Mouse (Mus musculus): ENCODE data around the gene Nck1. TPM values are rescaled to one million over a fixed set of nuclear protein-coding genes. Genes with fewer than 3 reads are reported as not detected.

Nck1 gene
- polyA plus RNA-seq, 1 experiment from 2014 or later: 47.4 TPM

DNA sequence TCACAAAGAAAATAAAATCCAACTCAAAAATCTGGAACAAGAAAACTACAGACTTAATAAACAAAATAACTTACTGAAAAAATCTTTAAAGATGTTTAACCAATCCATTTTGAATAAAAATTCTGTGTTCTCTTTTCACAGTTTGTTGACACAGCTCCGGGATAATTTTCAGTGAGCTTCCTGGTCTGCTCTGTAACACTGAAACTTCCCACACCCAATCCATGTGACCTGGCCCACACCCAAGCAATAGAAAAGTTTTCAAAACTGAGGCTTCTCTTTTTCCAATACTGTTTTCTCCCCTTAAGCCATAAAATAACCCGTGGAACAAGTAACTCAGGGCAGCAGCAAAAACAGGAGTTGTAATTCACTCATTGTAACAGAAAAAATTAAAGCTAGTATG is 39.3 kb downstream of the Nck1 start:
- H3K36me3 ChIP-seq (ENCODE audit: inconsistent target): no peaks in the 10 kb centered on the region
- WGBS (ENCODE audit: missing documents): 9% methylated on average over 2 of the region's 2 CpGs
- peak overlapping the region; percentile 32 for H3K4me3 ChIP-seq (ENCODE audit: inconsistent target)
- H3K27ac ChIP-seq: peak overlapping the region; percentile 46
- H3K79me2 ChIP-seq (ENCODE audit: inconsistent target): peaks cover 86% of the 10 kb centered on the region

DNA sequence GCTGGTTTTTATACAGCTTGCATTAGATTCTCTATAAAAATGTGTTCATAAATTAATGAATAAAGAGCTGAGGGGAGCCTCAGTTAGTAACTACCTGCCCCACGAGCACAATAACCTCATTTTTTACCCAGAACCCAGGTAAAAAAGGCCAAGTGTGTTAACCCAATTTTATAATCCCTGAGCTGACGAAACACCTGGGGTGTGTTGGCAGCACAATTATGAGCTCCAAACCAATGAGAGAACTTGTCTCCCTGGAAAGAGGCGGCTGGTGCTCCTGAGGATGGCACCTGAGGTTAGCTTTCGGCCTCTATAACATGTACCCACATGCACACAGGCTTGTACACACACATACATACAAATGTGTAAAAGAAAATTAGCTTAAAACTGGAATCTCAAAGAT is 40.4 kb downstream of the Nck1 start:
- Histone ChIP-seq H3K4me3 (ENCODE audit: inconsistent target) (peak overlapping the region; percentile 32), H3K79me2 (ENCODE audit: inconsistent target) (peaks cover 86% of the 10 kb centered on the region), H3K27ac (peak overlapping the region; percentile 46; the same call in 1 of the 2 replicates), H3K36me3 (ENCODE audit: inconsistent target) (no peaks in the 10 kb centered on the region)
- 100% methylated on average over 3 of the region's 4 CpGs for WGBS (ENCODE audit: missing documents)

DNA sequence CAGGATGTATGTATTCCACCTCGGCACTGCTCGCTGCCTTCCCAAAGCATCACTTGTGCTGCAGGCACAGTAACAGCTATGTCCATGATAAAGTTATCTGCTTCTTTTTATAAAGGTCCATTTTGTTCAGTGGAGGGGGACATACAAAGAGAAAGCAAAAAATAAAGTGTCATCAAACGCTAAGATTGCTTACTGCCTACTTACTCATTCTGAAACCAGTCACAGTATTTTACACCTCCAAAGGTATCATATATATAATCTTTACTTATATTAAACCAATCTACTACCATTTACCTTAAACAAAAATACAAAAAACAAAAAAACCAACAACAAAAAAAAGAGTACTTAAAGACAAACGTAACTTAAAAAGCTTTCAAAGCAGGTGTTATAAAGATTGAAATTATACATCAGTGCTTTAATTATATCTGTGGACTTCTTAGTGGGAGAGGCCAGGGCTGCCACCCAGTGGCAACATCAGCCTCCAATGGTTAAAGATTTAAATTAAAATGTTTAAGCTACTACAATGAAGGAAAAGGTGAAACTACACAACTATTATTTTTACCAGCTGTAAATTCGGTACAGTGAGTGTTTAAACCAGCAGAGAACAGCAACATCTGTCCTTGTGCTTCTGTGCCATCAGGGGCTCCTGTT is 52.2 kb downstream of the Nck1 start:
- Histone ChIP-seq H3K36me3 (ENCODE audit: inconsistent target) (no peaks in the 10 kb centered on the region), H3K4me3 (ENCODE audit: inconsistent target) (no peak overlapping the region), H3K27ac (no peak overlapping the region), H3K79me2 (ENCODE audit: inconsistent target) (peaks cover 73% of the 10 kb centered on the region)
- 93% methylated on average over 5 of the region's 5 CpGs for WGBS (ENCODE audit: missing documents)

DNA sequence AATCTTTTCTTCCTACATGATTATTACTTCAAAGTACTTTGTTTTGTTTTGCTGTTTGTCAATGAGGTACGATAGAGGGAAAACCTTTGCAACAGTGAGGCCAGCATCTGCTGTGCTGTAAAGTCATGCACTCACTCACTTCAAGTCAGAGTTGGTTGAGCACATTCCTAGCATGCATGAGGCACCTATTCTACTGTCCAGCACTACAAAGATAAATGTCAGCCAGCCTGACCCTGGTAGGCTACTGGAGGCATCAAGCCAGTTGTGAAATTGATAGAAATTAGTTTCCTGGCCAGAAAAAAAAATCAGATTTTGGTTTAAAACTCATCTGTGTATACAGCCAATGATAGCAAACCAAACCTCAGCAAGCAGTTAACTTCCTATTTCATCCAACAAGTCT is 54.5 kb downstream of the Nck1 start:
- WGBS (ENCODE audit: missing documents): 100% methylated on average over 1 of the region's 1 CpGs
- no peaks in the 10 kb centered on the region for H3K36me3 ChIP-seq (ENCODE audit: inconsistent target)
- peaks cover 49% of the 10 kb centered on the region; the same call in 1 of the 2 replicates for H3K79me2 ChIP-seq (ENCODE audit: inconsistent target)
- H3K4me3 ChIP-seq (ENCODE audit: inconsistent target): no peak overlapping the region
- H3K27ac ChIP-seq: no peak overlapping the region

DNA sequence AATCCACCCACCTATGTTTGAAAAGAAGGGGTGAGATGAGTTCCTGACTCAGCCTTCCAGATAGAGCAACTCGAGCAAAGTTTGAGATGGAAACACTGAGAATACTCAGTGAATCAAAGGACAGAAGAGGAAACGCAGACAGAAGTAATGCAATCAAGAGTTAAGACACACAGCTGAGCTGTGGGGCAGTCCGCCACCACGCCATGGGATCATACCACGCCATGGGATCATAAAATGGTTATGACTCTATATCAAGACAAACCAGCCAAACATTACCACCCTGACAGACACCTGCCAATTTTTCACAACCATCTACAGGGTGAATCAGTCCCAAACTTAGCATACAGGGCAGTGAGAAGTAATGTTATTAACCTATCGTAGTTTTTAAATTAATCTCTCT is 57.0 kb downstream of the Nck1 start:
- Histone ChIP-seq H3K4me3 (ENCODE audit: inconsistent target) (no peak overlapping the region), H3K27ac (no peak overlapping the region), H3K79me2 (ENCODE audit: inconsistent target) (peaks cover 25% of the 10 kb centered on the region; the same call in 1 of the 2 replicates), H3K36me3 (ENCODE audit: inconsistent target) (no peaks in the 10 kb centered on the region)
- 90% methylated on average over 6 of the region's 6 CpGs for WGBS (ENCODE audit: missing documents)

DNA sequence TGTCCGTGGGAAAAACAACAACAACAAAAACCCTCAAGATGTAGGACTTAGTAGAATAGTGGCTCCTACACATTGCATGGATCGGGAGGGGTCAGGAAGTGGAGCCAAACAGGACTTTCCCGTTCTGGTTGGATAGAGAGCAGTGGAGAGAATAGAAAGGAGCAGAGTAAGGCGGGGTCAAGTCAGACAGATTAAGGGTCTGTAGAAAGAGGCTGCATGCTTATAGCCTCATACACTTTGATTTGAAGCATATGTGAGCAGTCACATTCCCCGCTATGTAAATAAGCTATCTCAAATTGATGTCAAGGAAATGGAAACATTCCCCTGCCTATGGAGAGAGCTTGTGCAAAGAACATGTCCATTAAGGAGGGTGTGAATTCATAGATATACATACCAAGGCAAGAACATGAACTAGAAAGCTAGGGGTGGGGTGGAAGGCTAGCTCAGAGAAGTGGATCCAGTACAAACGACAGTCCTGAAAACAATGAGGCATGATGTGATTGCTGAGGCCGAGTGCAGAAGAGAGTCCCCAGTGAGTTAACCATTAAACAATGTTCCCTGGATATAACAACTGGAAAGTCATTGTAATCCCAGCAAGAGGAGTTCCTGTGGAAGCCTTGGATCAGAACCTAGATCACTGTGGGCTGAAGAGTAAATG is 57.7 kb downstream of the Nck1 start:
- H3K27ac ChIP-seq: no peak overlapping the region
- H3K36me3 ChIP-seq (ENCODE audit: inconsistent target): no peaks in the 10 kb centered on the region
- 96% methylated on average over 7 of the region's 7 CpGs for WGBS (ENCODE audit: missing documents)
- no peak overlapping the region for H3K4me3 ChIP-seq (ENCODE audit: inconsistent target)
- H3K79me2 ChIP-seq (ENCODE audit: inconsistent target): peaks cover 18% of the 10 kb centered on the region; the same call in 1 of the 2 replicates

DNA sequence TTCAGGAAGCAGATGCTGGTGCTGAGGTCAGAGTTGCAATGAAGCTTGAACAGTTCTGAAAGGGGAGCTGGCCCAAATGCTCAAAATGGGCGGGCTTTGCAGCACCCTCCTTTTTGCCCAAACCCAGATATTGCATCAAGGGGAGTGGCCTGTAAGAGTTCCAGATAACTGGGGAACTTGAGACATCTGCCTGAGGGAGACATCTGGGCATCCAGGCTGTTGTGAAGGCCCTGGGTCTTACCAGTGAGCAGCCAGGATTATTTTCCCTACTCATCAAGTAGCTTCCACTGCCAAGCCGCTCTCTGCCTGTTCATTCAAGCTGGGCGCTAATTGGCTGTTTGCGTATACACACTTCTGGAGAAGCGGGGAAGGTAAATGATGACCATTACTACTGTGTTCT is 59.5 kb downstream of the Nck1 start, which contains the start of gene Il20rb:
Il20rb (minus strand) TSS at position 358 of the 400 bp plus-strand sequence.
- H3K4me3 ChIP-seq (ENCODE audit: inconsistent target): no peak within 1 kb of the TSS
- peaks cover 7% of the 10 kb centered on the region; the same call in 1 of the 2 replicates for H3K79me2 ChIP-seq (ENCODE audit: inconsistent target)
- no peak within 1 kb of the TSS for H3K27ac ChIP-seq
- WGBS (ENCODE audit: missing documents): 82% methylated on average over 5 of the region's 5 CpGs
- no peaks in the 10 kb centered on the region for H3K36me3 ChIP-seq (ENCODE audit: inconsistent target)

DNA sequence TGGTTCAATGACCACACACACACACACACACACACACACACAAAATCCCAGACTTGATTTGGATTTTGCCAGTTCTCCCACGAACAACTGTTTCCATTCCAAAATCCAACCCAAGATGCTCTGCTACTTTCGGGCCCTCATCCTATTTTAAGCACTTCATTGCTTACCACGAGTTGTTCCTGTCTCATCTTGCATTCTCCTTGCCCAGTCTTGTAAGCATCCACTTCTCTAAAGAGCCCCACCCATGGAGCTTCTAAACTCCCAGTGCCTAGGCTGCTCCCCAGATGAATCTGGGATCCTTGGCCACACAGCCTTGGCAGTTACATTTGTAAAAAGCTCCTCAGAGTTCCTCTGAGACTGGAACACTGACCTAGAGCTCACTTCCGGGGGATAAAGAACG is 62.6 kb downstream of the Nck1 start:
- H3K36me3 ChIP-seq (ENCODE audit: inconsistent target): no peaks in the 10 kb centered on the region
- no peak overlapping the region for H3K4me3 ChIP-seq (ENCODE audit: inconsistent target)
- WGBS (ENCODE audit: missing documents): 85% methylated on average over 5 of the region's 5 CpGs
- H3K79me2 ChIP-seq (ENCODE audit: inconsistent target): no peaks in the 10 kb centered on the region
- no peak overlapping the region for H3K27ac ChIP-seq

DNA sequence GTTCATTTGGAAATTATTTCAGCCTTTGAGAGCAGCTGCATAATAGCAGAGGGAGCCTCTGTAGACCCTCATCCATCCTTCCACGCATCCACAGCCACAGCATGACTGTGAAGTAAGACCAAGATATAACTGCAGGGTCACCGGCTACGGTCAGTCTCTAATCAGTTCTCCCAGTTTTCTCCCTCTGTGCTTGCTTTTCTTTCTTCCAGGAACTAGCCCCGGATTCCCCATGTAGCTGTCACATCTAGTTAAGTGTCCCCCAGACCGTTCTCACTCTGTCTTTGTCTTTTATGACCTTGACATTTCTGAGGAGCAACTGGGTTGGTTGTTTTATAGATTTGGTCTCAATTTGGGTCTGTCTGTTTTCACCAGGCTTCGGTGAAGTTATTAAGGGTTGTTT is 64.3 kb downstream of the Nck1 start:
- 95% methylated on average over 6 of the region's 6 CpGs for WGBS (ENCODE audit: missing documents)
- no peaks in the 10 kb centered on the region for H3K79me2 ChIP-seq (ENCODE audit: inconsistent target)
- H3K4me3 ChIP-seq (ENCODE audit: inconsistent target): no peak overlapping the region
- no peak overlapping the region for H3K27ac ChIP-seq
- H3K36me3 ChIP-seq (ENCODE audit: inconsistent target): no peaks in the 10 kb centered on the region

DNA sequence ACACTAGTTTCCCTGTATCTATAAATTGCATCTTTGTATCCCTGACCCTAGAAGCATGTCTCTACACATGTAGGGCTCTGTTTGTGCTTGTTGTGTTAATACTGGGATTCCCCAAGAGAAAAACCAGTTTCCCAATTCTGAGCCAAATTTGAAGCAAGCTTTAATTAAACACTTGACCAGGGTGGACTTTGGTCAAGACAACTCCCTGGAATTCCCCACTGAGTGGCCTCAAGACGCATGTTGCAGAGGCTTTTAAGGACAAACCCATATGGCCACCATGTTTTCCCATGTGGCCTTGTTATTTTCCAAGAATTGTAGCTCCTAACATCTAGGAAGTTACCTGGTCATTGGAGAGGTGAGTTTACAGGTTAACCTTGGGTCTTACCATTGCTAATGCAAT is 71.9 kb downstream of the Nck1 start:
- Histone ChIP-seq H3K79me2 (ENCODE audit: inconsistent target) (no peaks in the 10 kb centered on the region), H3K4me3 (ENCODE audit: inconsistent target) (no peak overlapping the region), H3K36me3 (ENCODE audit: inconsistent target) (no peaks in the 10 kb centered on the region), H3K27ac (no peak overlapping the region)
- 100% methylated on average over 1 of the region's 1 CpGs for WGBS (ENCODE audit: missing documents)

DNA sequence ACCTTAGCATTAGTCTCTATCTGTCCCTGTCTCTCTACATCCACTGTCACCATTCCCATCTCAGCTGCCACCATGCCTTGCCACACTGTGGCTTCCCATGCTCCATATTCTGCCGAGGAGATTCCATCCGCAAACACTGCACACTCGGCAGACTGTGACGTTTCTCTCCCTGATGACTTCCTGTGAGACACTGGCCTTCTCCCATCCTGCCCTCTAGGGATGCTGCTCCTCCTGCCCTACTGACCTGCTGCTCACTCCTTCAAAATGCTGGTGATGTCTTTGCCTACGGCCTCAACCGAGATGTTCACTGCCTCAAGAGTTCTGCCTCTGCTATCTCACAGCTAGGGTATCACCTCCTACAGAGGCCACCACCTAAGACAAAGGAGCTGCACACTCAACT is 72.6 kb downstream of the Nck1 start:
- Histone ChIP-seq H3K36me3 (ENCODE audit: inconsistent target) (no peaks in the 10 kb centered on the region), H3K79me2 (ENCODE audit: inconsistent target) (no peaks in the 10 kb centered on the region), H3K27ac (no peak overlapping the region), H3K4me3 (ENCODE audit: inconsistent target) (no peak overlapping the region)
- WGBS (ENCODE audit: missing documents): 85% methylated on average over 6 of the region's 6 CpGs

DNA sequence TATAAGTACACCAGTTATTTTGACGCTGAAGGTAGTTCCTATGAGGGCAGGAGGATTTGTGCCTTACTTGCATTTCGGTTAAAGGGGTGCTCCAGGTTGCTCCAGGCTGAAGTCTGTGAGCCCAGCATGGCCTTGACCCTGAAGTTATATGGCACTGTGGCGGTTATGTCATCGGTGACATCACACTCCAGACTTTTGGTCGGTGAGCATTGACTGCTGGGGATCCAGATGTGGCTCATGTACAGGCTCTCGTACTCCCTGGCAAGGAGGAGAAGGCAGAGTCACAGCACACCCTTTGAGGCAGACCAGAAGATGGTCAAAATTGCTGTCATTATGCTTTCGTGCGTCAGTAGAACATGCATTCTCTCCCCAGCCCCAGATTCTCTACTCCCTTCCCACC is 73.0 kb downstream of the Nck1 start:
- 95% methylated on average over 8 of the region's 8 CpGs for WGBS (ENCODE audit: missing documents)
- Histone ChIP-seq H3K36me3 (ENCODE audit: inconsistent target) (no peaks in the 10 kb centered on the region), H3K4me3 (ENCODE audit: inconsistent target) (no peak overlapping the region), H3K27ac (no peak overlapping the region), H3K79me2 (ENCODE audit: inconsistent target) (no peaks in the 10 kb centered on the region)

DNA sequence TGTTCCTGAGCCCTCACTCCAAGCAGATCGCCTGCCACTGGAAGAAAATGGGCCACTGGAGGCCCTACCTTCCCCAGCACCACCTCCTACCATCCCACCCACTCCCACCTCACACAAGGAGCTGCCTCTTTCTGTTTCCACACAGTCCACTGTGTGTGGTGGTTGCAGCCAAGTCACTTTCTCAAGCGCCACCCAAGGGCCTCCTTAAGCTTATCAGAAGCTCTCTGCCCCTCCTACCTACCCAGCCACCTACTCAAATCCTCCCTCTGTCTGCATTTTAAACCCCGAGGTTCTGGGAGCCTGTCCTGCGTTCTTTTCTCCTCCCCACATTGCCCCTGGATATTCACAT is 74.4 kb downstream of the Nck1 start:
- no peaks in the 10 kb centered on the region for H3K79me2 ChIP-seq (ENCODE audit: inconsistent target)
- no peak overlapping the region for H3K4me3 ChIP-seq (ENCODE audit: inconsistent target)
- H3K27ac ChIP-seq: no peak overlapping the region
- WGBS (ENCODE audit: missing documents): 92% methylated on average over 4 of the region's 4 CpGs
- H3K36me3 ChIP-seq (ENCODE audit: inconsistent target): no peaks in the 10 kb centered on the region

DNA sequence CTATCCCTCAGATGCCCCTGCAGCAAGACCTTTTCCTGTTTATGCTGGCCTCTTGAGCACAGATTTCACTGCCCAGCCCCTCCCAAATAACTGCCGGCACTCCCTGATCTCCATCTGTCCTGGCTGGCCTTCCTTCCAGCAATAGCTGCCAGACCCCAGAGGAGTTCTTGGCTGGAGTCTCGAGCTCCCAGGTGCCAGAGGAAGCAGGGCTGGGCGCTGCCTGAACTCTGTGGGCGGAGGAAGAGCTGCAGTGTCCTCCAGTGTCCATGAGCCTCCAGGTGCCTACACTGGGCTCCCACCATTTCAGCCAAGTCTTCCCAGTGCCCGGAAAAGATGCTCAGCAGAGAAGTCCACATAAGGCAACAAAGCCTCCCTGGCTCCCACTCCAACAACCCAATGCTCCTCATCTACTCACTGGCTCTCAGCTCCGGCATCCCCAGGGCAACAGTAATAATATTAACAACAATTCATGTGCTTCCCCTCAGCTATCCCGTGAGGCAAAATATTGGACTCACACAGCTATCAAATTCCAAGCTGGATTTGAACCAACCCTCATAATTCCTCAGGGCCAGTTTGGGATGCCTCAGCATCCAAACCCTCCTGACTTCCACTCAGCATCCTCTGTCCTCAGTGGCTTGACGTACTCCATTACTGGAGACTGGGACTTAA is 74.9 kb downstream of the Nck1 start:
- no peaks in the 10 kb centered on the region for H3K79me2 ChIP-seq (ENCODE audit: inconsistent target)
- 0 out of 2 replicates have a peak, but pooled peaks cover 1% of the 10 kb centered on the region for H3K36me3 ChIP-seq (ENCODE audit: inconsistent target)
- H3K4me3 ChIP-seq (ENCODE audit: inconsistent target): no peak overlapping the region
- 90% methylated on average over 8 of the region's 8 CpGs for WGBS (ENCODE audit: missing documents)
- no peak overlapping the region for H3K27ac ChIP-seq

DNA sequence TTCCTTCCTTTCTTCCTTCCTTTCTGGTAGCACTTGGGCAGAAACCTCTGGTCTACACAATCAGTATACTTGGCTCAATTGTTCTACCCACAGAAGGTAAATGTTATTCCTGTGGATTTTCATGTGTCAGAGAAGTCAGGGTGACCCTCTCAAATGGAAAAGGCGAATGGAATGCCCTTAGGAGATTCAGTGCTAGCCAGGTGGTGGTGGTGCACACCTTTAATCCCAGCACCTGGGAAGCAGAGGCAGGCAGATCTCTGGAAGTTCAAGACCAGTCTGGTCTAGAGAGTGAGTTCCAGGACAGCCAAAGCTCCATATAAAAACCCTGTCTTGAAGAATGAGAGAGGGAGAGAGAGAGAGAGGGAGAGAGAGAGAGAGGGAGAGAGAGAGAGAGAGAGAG is 75.7 kb downstream of the Nck1 start:
- Histone ChIP-seq H3K27ac (no peak overlapping the region), H3K79me2 (ENCODE audit: inconsistent target) (no peaks in the 10 kb centered on the region), H3K4me3 (ENCODE audit: inconsistent target) (no peak overlapping the region), H3K36me3 (ENCODE audit: inconsistent target) (0 out of 2 replicates have a peak, but pooled peaks cover 4% of the 10 kb centered on the region)
- WGBS (ENCODE audit: missing documents): 88% methylated on average over 1 of the region's 1 CpGs

All from macrophage (primary cell).